Mouse (Mus musculus) neural tube, embryonic 14.5 days (tissue): ENCODE measurements at regions not wholly inside any gene's neighbourhood (a gene's known extent, or its start where the extent isn't known, plus 50 kb on each side); places are given as distances from the start of the nearest gene placed in this dataset.
A peak's percentile ranks its signal among the peaks of the same experiment; 100 is the strongest.

Experiments used
- ATAC-seq: fragments of 200-750 bp; cut with Nextera tagmentation; 2 replicates; pipeline ENCODE4 v1.8.0; 2017; ENCODE audit warnings: low read depth, mild to moderate bottlenecking, moderate TSS enrichment, moderate library complexity
- H3K27ac ChIP-seq: fragments of 300-500 bp; sonication (generic); 2 replicates; pipeline ENCODE4 v1.5.1; 2014; ENCODE audit warnings: low read depth, mild to moderate bottlenecking, control low read depth, low read length, moderate library complexity, mixed read lengths
- H3K27me3 ChIP-seq: fragments of 300-500 bp; sonication (generic); 2 replicates; pipeline ENCODE4 v1.6.1; 2014; ENCODE audit warnings: low read length; ENCODE audit not compliant: control insufficient read depth, insufficient read depth
- H3K36me3 ChIP-seq: fragments of 300-500 bp; sonication (generic); 2 replicates; pipeline ENCODE4 v1.6.1; 2014; ENCODE audit warnings: low read length, mixed read lengths; ENCODE audit not compliant: control insufficient read depth, insufficient read depth
- H3K4me1 ChIP-seq: fragments of 300-500 bp; sonication (generic); 2 replicates; pipeline ENCODE4 v1.6.1; 2014; ENCODE audit warnings: low read length; ENCODE audit not compliant: control insufficient read depth, insufficient read depth
- H3K4me2 ChIP-seq: fragments of 300-500 bp; sonication (generic); 2 replicates; pipeline ENCODE4 v1.6.1; 2014; ENCODE audit warnings: mild to moderate bottlenecking, low read depth, low read length, control low read depth
- H3K4me3 ChIP-seq: fragments of 300-500 bp; sonication (generic); 2 replicates; pipeline ENCODE4 v1.5.1; 2014; ENCODE audit warnings: low read depth, low read length, control low read depth, mixed read lengths
- H3K9ac ChIP-seq: fragments of 300-500 bp; sonication (generic); replicated peaks from 2 replicates; pipeline ENCODE4 v1.6.1; 2014; ENCODE audit warnings: low read depth, mild to moderate bottlenecking, control low read depth, low read length, mixed read lengths
- H3K9me3 ChIP-seq: fragments of 300-500 bp; sonication (generic); 2 replicates; pipeline ENCODE4 v1.6.1; 2016; ENCODE audit warnings: low read length; ENCODE audit not compliant: control insufficient read depth
- WGBS: fragments of 180-500 bp; shearing (Covaris S2); extraction: QIAGEN DNeasy Blood & Tissue Kit; methylation state at CpG from one replicate; pipeline ENCODE4 v1.1.7; 2014; 5-methylcytosine and 5-hydroxymethylcytosine counted together

GRCm38 (mm10) chr16:18705028-18705648, 71.5 kb upstream of the Cldn5 start:
- no peak overlapping the region for H3K27ac ChIP-seq

GRCm38 (mm10) chr16:18711637-18712125, 65.0 kb upstream of the Cldn5 start:
- 71% methylated on average over 1 of the region's 1 CpGs for WGBS
- no peak for ATAC-seq
- H3K27ac ChIP-seq, result no peak overlapping the region
- H3K4me3 ChIP-seq, result no peak overlapping the region
- no peak overlapping the region for H3K4me2 ChIP-seq
- no peak overlapping the region for H3K9ac ChIP-seq
- no peaks in the 10 kb centered on the region for H3K27me3 ChIP-seq
- no peaks in the 10 kb centered on the region for H3K9me3 ChIP-seq
- H3K4me1 ChIP-seq, result no peaks in the 10 kb centered on the region
- no peaks in the 10 kb centered on the region for H3K36me3 ChIP-seq

More at GRCm38 (mm10) chr16:18705028-18705648, 71.5 kb upstream of the Cldn5 start:
- WGBS, result 26% methylated on average over 9 of the region's 9 CpGs
- H3K4me1 ChIP-seq, result no peaks in the 10 kb centered on the region
- no peaks in the 10 kb centered on the region for H3K27me3 ChIP-seq
- H3K9ac ChIP-seq, result no peak overlapping the region
- no peak overlapping the region for H3K4me3 ChIP-seq
- H3K4me2 ChIP-seq, result no peak overlapping the region
- H3K9me3 ChIP-seq, result no peaks in the 10 kb centered on the region
- H3K36me3 ChIP-seq, result no peaks in the 10 kb centered on the region
- peak; percentile 73; the same call in 1 of the 2 replicates for ATAC-seq

- H3K4me2 ChIP-seq, result no peak overlapping the region
- no peak overlapping the region for H3K9ac ChIP-seq
- H3K9me3 ChIP-seq, result no peaks in the 10 kb centered on the region
- H3K4me1 ChIP-seq, result no peaks in the 10 kb centered on the region
- H3K27ac ChIP-seq, result no peak overlapping the region
- 81% methylated on average over 5 of the region's 5 CpGs for WGBS
- ATAC-seq, result no peak
- H3K36me3 ChIP-seq, result no peaks in the 10 kb centered on the region
- H3K27me3 ChIP-seq, result no peaks in the 10 kb centered on the region
- no peak overlapping the region for H3K4me3 ChIP-seq
These were observed 63.6 kb upstream of the Cldn5 start for GRCm38 (mm10) chr16:18713017-18713416.

- H3K9me3 ChIP-seq, result no peaks in the 10 kb centered on the region
- 74% methylated on average over 3 of the region's 3 CpGs for WGBS
These were observed 61.3 kb upstream of the Cldn5 start for GRCm38 (mm10) chr16:18715381-18715780.

GRCm38 (mm10) chr16:18718040-18718439, 58.6 kb upstream of the Cldn5 start:
- Histone ChIP-seq H3K4me1 (no peaks in the 10 kb centered on the region), H3K36me3 (no peaks in the 10 kb centered on the region)
- 65% methylated on average over 2 of the region's 2 CpGs for WGBS

More at GRCm38 (mm10) chr16:18715381-18715780, 61.3 kb upstream of the Cldn5 start:
- no peaks in the 10 kb centered on the region for H3K36me3 ChIP-seq
- H3K27me3 ChIP-seq, result no peaks in the 10 kb centered on the region
- H3K4me3 ChIP-seq, result no peak overlapping the region
- H3K27ac ChIP-seq, result no peak overlapping the region
- H3K9ac ChIP-seq, result no peak overlapping the region
- no peak overlapping the region for H3K4me2 ChIP-seq
- ATAC-seq, result no peak
- H3K4me1 ChIP-seq, result no peaks in the 10 kb centered on the region

GRCm38 (mm10) chr16:18720433-18721233, 56.0 kb upstream of the Cldn5 start:
- no peak overlapping the region for H3K4me3 ChIP-seq
- no peaks in the 10 kb centered on the region for H3K27me3 ChIP-seq
- H3K9ac ChIP-seq, result no peak overlapping the region
- no peaks in the 10 kb centered on the region for H3K9me3 ChIP-seq
- no peak overlapping the region for H3K27ac ChIP-seq
- no peak overlapping the region for H3K4me2 ChIP-seq
- ATAC-seq, result no peak
- no peaks in the 10 kb centered on the region for H3K4me1 ChIP-seq
- WGBS, result 59% methylated on average over 13 of the region's 13 CpGs
- H3K36me3 ChIP-seq, result no peaks in the 10 kb centered on the region

More at GRCm38 (mm10) chr16:18718040-18718439, 58.6 kb upstream of the Cldn5 start:
- Histone ChIP-seq H3K27me3 (no peaks in the 10 kb centered on the region), H3K27ac (no peak overlapping the region), H3K9ac (no peak overlapping the region), H3K4me3 (no peak overlapping the region), H3K9me3 (no peaks in the 10 kb centered on the region), H3K4me2 (no peak overlapping the region)
- no peak for ATAC-seq

- no peak overlapping the region for H3K4me2 ChIP-seq
- H3K9ac ChIP-seq, result no peak overlapping the region
- no peaks in the 10 kb centered on the region for H3K4me1 ChIP-seq
- H3K36me3 ChIP-seq, result no peaks in the 10 kb centered on the region
- no peaks in the 10 kb centered on the region for H3K27me3 ChIP-seq
- 83% methylated on average over 3 of the region's 3 CpGs for WGBS
- H3K27ac ChIP-seq, result no peak overlapping the region
- no peak overlapping the region for H3K4me3 ChIP-seq
- ATAC-seq, result no peak
- H3K9me3 ChIP-seq, result no peaks in the 10 kb centered on the region
These were observed 53.3 kb upstream of the Cldn5 start for GRCm38 (mm10) chr16:18723186-18723843.

GRCm38 (mm10) chr16:18723874-18724273, 52.8 kb upstream of the Cldn5 start:
- Histone ChIP-seq H3K9me3 (no peaks in the 10 kb centered on the region), H3K36me3 (no peaks in the 10 kb centered on the region), H3K9ac (no peak overlapping the region), H3K4me1 (no peaks in the 10 kb centered on the region), H3K27ac (no peak overlapping the region), H3K27me3 (no peaks in the 10 kb centered on the region), H3K4me3 (no peak overlapping the region), H3K4me2 (no peak overlapping the region)
- WGBS, result 57% methylated on average over 3 of the region's 3 CpGs
- no peak for ATAC-seq

GRCm38 (mm10) chr16:18724706-18725105, 51.9 kb upstream of the Cldn5 start:
- 22% methylated on average over 6 of the region's 6 CpGs for WGBS
- Histone ChIP-seq H3K9me3 (no peaks in the 10 kb centered on the region), H3K4me2 (no peak overlapping the region), H3K9ac (no peak overlapping the region), H3K36me3 (no peaks in the 10 kb centered on the region), H3K4me3 (no peak overlapping the region), H3K27me3 (no peaks in the 10 kb centered on the region), H3K27ac (no peak overlapping the region), H3K4me1 (no peaks in the 10 kb centered on the region)
- ATAC-seq, result no peak
